Mouse (Mus musculus) embryonic facial prominence, embryonic 14.5 days (tissue): ENCODE data around the gene Rprm. TPM values are rescaled to one million over a fixed set of nuclear protein-coding genes. Genes with fewer than 3 reads are reported as not detected.

Experiments
- ATAC-seq: fragments of 200-750 bp; cut with Nextera tagmentation; 2 replicates; pipeline ENCODE4 v1.8.0; 2017; ENCODE audit warnings: low read depth, moderate number of reproducible peaks, moderate TSS enrichment
- DNase-seq: peaks from one replicate; pipeline ENCODE4 v3.0.0-alpha.2; 2015; ENCODE audit warnings: low spot score
- H3K27ac ChIP-seq: fragments of 300-500 bp; sonication (generic); replicated peaks from 2 replicates; pipeline ENCODE4 v1.5.1; 2014; ENCODE audit warnings: low read depth, mild to moderate bottlenecking, low read length, moderate library complexity
- H3K27me3 ChIP-seq: fragments of 300-500 bp; sonication (generic); replicated peaks from 2 replicates; pipeline ENCODE4 v1.6.1; 2014; ENCODE audit warnings: low read length; ENCODE audit not compliant: control insufficient read depth, insufficient read depth
- H3K36me3 ChIP-seq: fragments of 300-500 bp; sonication (generic); 2 replicates; pipeline ENCODE4 v1.6.1; 2014; ENCODE audit warnings: low read length, mixed read lengths; ENCODE audit not compliant: control insufficient read depth, insufficient read depth
- H3K4me1 ChIP-seq: fragments of 300-500 bp; sonication (generic); 2 replicates; pipeline ENCODE4 v1.6.1; 2014; ENCODE audit warnings: antibody characterized with exemption, low read length; ENCODE audit not compliant: control insufficient read depth, insufficient read depth
- H3K4me2 ChIP-seq: fragments of 300-500 bp; sonication (generic); 2 replicates; pipeline ENCODE4 v1.6.1; 2014; ENCODE audit warnings: low read depth, mild to moderate bottlenecking, low read length, moderate library complexity, mixed read lengths
- H3K4me3 ChIP-seq: fragments of 300-500 bp; sonication (generic); 2 replicates; pipeline ENCODE4 v1.5.1; 2014; ENCODE audit warnings: low read depth, mild to moderate bottlenecking, low read length
- H3K9ac ChIP-seq: fragments of 300-500 bp; sonication (generic); 2 replicates; pipeline ENCODE4 v1.6.1; 2014; ENCODE audit warnings: low read depth, mild to moderate bottlenecking, low read length, moderate library complexity, mixed read lengths
- H3K9me3 ChIP-seq: fragments of 300-500 bp; sonication (generic); 2 replicates; pipeline ENCODE4 v1.6.1; 2016; ENCODE audit warnings: low read length; ENCODE audit not compliant: control insufficient read depth
- WGBS: fragments of 180-500 bp; shearing (Covaris S2); extraction: QIAGEN DNeasy Blood & Tissue Kit; methylation state at CpG from one replicate; pipeline ENCODE4 v1.1.7; 2014; 5-methylcytosine and 5-hydroxymethylcytosine counted together
- polyA plus RNA-seq: library from polyadenylated mRNA; unstranded; fragments of >200 nt; fragmentation: Nextera tagmentation; extraction: Ambion mirVana; gene quantifications from 2 replicates; pipeline ENCODE4 v1.2.1, GENCODE M21; 2014

Gene Rprm
- 13.5 and 15.5 TPM in 2 replicates for polyA plus RNA-seq

- no peaks in the 10 kb centered on the region for H3K4me1 ChIP-seq
- peaks cover 35% of the 10 kb centered on the region for H3K27me3 ChIP-seq
- no peaks in the 10 kb centered on the region for H3K36me3 ChIP-seq
- no peaks in the 10 kb centered on the region for H3K9me3 ChIP-seq
- H3K4me2 ChIP-seq, result peak within 1 kb of the TSS; percentile 86
- ATAC-seq (peak; percentile 96), DNase-seq (peak; percentile 94)
- peak within 1 kb of the TSS; percentile 45 for H3K9ac ChIP-seq
- H3K4me3 ChIP-seq, result peak within 1 kb of the TSS; percentile 52
- H3K27ac ChIP-seq, result no peak within 1 kb of the TSS; the same call in 1 of the 2 replicates
- WGBS, result 5% methylated on average over 22 of the region's 27 CpGs
Observed at GRCm38 (mm10) chr2:54085430-54086087, at the start of gene Rprm. Rprm (minus strand) TSS chr2:54085552.

DNA sequence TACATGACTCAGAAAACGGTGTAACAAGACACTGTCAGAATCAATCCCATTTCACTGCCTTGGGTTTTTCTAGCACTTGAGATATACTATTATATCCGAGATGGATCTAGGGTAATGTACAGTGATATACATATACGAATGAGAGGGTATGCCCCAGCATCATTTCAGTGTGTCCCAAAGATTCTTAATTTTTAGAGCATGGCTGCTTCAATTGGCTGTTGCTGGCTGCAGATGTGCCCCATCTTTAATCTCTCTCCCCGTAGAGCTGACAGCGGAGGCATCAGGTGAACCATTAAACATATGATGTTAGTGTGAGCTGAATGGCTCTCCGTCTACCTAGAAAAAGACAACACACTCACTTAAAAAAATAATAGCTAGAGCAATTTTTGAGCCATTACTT lies 34.0 kb upstream of the Rprm start:
- Histone ChIP-seq H3K9ac (no peak overlapping the region), H3K27ac (no peak overlapping the region), H3K9me3 (no peaks in the 10 kb centered on the region), H3K36me3 (no peaks in the 10 kb centered on the region), H3K4me1 (no peaks in the 10 kb centered on the region), H3K4me2 (no peak overlapping the region), H3K27me3 (no peaks in the 10 kb centered on the region), H3K4me3 (no peak overlapping the region)
- WGBS, result 79% methylated on average over 6 of the region's 6 CpGs
- ATAC-seq, result no peak
- DNase-seq, result no peak

DNA sequence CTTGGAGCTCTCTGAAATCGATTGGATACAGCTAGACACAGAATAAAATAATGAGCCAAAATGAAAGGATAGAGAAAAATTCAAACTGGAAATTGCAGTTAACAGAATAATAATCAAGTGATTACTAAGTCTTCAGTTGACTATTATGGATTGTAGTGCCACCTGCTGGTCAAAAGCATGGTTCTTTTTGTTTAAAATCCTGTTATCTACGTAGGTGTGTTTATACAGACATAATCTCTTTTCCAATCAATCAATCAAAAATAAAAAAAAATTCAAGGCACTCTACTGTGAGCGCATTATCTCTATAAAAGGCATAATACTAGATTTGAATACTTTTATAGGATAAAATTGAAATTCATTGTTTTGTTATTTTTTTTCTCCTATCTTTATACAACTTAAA lies 33.5 kb upstream of the Rprm start:
- Histone ChIP-seq H3K36me3 (no peaks in the 10 kb centered on the region), H3K4me1 (no peaks in the 10 kb centered on the region), H3K9ac (no peak overlapping the region), H3K27me3 (no peaks in the 10 kb centered on the region), H3K9me3 (no peaks in the 10 kb centered on the region), H3K4me2 (no peak overlapping the region), H3K4me3 (no peak overlapping the region), H3K27ac (no peak overlapping the region)
- DNase-seq (peak; percentile 51), ATAC-seq (no peak)
- 29% methylated on average over 3 of the region's 3 CpGs for whole genome bisulfite sequencing

DNA sequence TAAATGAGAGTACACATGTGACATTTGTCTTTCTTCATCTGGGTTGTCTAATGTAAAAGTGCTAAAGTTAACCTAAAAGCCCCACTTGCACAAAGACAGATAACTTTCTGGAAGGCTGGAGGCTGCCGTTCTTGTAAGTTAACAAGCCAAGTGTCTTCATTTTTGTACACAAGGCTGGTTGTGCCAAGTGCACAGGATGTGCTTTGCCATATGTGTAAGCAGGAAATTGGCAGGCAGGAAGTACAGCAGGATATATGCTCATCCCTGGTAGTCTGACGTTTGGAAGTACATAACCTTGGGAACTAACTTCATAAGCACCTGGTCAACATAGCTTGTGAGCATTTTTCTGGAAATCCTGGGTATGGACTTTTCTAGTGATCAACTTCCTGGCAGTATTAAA lies 25.9 kb upstream of the Rprm start:
- no peaks in the 10 kb centered on the region for H3K4me1 ChIP-seq
- DNase-seq (no peak), ATAC-seq (no peak)
- no peak overlapping the region for H3K4me3 ChIP-seq
- 62% methylated on average over 2 of the region's 2 CpGs for WGBS
- no peaks in the 10 kb centered on the region for H3K36me3 ChIP-seq
- H3K9me3 ChIP-seq, result no peaks in the 10 kb centered on the region
- no peak overlapping the region for H3K4me2 ChIP-seq
- H3K9ac ChIP-seq, result no peak overlapping the region
- no peaks in the 10 kb centered on the region for H3K27me3 ChIP-seq
- H3K27ac ChIP-seq, result no peak overlapping the region

- Histone ChIP-seq H3K9ac (no peak overlapping the region), H3K27ac (no peak overlapping the region), H3K9me3 (no peaks in the 10 kb centered on the region), H3K4me3 (no peak overlapping the region), H3K4me2 (no peak overlapping the region), H3K4me1 (no peaks in the 10 kb centered on the region), H3K36me3 (no peaks in the 10 kb centered on the region), H3K27me3 (no peaks in the 10 kb centered on the region)
- 61% methylated on average over 1 of the region's 1 CpGs for WGBS
- DNase-seq, result no peak
- ATAC-seq, result no peak
Observed at GRCm38 (mm10) chr2:54106232-54106726, 20.9 kb upstream of the Rprm start.

GRCm38 (mm10) chr2:54099939-54100338 lies 14.6 kb upstream of the Rprm start:
- Histone ChIP-seq H3K4me1 (no peaks in the 10 kb centered on the region), H3K36me3 (no peaks in the 10 kb centered on the region), H3K27me3 (no peaks in the 10 kb centered on the region), H3K4me3 (no peak overlapping the region), H3K9ac (no peak overlapping the region), H3K27ac (no peak overlapping the region), H3K9me3 (no peaks in the 10 kb centered on the region), H3K4me2 (no peak overlapping the region)
- WGBS, result 53% methylated on average over 1 of the region's 1 CpGs
- no peak for ATAC-seq
- DNase-seq, result peak; percentile 15

DNA sequence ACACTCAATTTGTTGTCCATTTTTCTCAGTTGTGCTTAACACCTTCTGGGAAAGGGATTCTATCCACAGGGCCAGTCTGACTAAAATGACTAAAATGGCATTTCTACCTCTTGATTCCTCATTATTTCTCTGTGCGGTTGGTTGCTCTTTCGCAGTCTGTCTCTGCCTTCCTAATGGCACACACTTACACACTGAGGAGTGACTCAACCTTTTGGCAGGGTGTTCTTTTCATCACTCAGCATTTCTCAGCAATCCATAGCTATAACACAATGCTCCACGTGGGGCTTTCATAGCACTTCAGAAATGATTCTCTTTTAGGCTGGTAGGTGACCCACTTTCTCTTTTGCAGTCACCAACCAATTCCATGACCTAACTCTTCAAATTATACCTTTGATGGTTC lies 7.3 kb upstream of the Rprm start:
- Histone ChIP-seq H3K27ac (no peak overlapping the region), H3K4me1 (no peaks in the 10 kb centered on the region), H3K27me3 (no peaks in the 10 kb centered on the region), H3K9me3 (no peaks in the 10 kb centered on the region), H3K4me2 (no peak overlapping the region), H3K4me3 (no peak overlapping the region), H3K36me3 (no peaks in the 10 kb centered on the region), H3K9ac (no peak overlapping the region)
- ATAC-seq (no peak), DNase-seq (no peak)
- 87% methylated on average over 3 of the region's 3 CpGs for WGBS

- H3K9ac ChIP-seq, result no peak overlapping the region
- H3K9me3 ChIP-seq, result no peaks in the 10 kb centered on the region
- no peaks in the 10 kb centered on the region for H3K4me1 ChIP-seq
- no peak for DNase-seq
- H3K27me3 ChIP-seq, result peaks cover 31% of the 10 kb centered on the region
- no peak for ATAC-seq
- H3K27ac ChIP-seq, result no peak overlapping the region
- no peak overlapping the region for H3K4me3 ChIP-seq
- 77% methylated on average over 4 of the region's 4 CpGs for WGBS
- no peak overlapping the region for H3K4me2 ChIP-seq
- H3K36me3 ChIP-seq, result no peaks in the 10 kb centered on the region
Observed at GRCm38 (mm10) chr2:54086254-54086653, 902 bp upstream of the Rprm start.
